Mouse (Mus musculus): ENCODE results near the gene Padi2.

Padi2 gene

GRCm38 (mm10) chr4:140919974-140920836, 14.1 kb downstream of the Padi2 start:
- DNase-seq (ENCODE audit: low spot score in 2 of 2) = no peak

GRCm38 (mm10) chr4:140922508-140922907, 16.4 kb downstream of the Padi2 start:
- DNase-seq (ENCODE audit: low spot score in 2 of 2) = no peak

- peak in 1 of 2 experiments; percentile 40 for DNase-seq (ENCODE audit: low spot score in 2 of 2)
Observed at GRCm38 (mm10) chr4:140925648-140926047, 19.5 kb downstream of the Padi2 start.

DNA sequence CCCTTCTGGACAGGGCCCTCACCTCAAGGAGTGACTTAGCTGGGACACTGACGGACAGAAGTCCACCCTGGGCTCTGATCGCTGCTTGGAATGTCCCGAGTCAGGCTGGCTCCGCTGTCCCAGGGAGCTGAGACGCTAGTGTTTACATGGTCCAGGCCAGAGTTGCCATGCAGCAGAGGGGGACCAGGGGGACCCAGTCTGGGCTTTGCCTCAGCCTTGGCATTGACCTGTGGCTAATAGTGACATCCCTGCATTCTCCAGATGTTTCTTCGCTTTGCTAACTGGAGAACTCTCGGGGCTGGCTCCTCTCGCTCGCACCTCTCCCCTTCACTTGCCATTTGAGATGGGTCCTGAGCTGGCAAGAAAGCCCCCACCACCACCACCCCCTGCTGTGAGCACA, 22.2 kb downstream of the Padi2 start:
- DNase-seq (ENCODE audit: low spot score in 2 of 2) = no peak

- DNase-seq (ENCODE audit: low spot score in 2 of 2) = no peak
Observed at GRCm38 (mm10) chr4:140929745-140930144, 23.6 kb downstream of the Padi2 start.

DNA sequence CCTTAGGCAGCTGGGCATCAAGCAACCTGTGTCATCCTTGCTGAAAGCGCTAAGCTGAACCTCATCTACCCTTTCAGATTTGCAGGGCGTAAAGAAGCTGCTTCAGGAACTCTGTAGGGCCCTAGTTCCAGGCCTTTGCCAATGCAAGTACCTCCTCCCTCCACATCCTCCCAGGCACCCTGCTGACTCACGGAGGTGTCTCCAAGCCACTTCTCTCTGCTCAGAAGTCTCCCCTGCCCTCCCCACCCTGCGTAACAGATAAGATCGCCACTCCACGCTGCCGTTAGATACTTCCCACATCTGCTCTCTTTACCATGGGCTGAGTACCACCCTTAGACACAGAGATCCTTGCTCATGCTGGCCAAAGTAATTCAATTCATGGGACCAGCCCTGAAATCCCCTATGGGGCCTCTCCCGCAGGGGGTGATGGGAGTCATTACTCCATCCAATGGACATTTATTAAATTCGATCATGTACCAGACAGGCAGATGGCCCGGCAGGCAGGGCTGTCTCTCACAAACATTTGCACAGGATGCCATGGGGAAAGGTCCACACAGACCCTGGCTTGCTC, 24.8 kb downstream of the Padi2 start:
- no peak for DNase-seq (ENCODE audit: low spot score in 2 of 2)

- peak; percentile 54 to 72 for DNase-seq (ENCODE audit: low spot score in 2 of 2)
Observed at GRCm38 (mm10) chr4:140935643-140936042, 29.5 kb downstream of the Padi2 start.

DNA sequence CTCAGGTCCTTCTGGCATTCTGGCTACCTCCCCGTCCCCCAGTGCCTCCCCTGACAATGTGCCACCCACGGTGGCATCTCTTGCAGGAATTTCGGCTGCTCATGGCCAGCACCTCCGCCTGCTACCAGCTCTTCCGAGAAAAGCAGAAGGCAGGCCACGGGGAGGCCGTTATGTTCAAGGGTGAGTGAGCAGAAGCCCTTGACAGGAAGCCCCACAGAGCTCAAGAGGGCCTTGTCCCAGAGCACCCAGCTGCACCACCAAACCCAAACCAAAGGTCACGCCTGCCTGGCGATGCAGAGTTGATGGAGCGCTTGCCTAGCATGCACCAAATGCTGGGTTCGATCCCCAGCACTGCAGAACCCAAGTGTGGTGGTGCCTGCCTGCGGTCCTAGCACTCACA, 38.2 kb downstream of the Padi2 start:
- peak; percentile 58 to 69 for DNase-seq (ENCODE audit: low spot score in 2 of 2)

DNA sequence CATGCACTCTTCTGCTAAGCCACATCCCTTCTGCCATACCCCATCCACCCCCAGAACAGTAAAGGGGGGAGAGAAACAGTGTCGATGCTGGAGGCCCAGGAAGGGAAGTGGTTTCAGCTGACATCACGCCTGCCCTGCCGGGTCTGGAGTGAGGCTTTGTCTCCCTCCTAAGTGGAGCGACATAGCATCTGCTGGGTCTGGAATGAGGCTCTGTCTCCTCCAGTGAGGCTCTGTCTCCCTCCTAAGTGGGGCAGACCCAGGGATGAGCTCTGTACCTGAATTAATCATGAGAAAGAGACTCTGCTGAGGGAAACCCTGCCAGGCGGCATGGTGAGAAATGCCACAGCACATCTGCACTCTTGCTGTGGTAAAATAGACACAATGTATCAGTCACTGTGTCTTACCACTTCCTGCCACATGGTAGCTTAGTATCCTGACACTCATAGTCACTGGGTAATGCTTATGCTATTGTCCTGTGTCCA, 38.9 kb downstream of the Padi2 start:
- peak; percentile 87 to 93 for DNase-seq (ENCODE audit: low spot score in 2 of 2)

GRCm38 (mm10) chr4:140945571-140945970, 39.4 kb downstream of the Padi2 start:
- DNase-seq (ENCODE audit: low spot score in 2 of 2) = no peak

DNA sequence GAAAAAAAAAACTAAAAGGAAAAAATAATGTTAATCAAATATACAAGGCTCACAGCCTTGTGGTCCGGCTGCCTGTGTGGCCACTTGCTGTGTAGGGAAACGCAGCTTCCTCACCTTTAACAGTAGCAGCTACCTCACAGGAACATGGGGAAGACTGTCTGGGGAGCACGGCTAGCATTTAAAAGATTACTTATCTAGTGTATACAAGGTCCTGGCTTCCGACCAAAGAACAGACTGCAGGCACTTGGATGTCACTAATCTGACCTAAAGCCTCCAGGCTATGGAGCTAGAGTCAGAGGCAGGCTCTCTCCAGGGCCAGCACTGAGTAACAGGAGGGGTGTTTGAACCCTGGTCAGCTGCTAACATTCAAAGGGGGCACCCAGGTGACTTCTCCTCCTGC, 39.9 kb downstream of the Padi2 start:
- no peak for DNase-seq (ENCODE audit: low spot score in 2 of 2)

DNA sequence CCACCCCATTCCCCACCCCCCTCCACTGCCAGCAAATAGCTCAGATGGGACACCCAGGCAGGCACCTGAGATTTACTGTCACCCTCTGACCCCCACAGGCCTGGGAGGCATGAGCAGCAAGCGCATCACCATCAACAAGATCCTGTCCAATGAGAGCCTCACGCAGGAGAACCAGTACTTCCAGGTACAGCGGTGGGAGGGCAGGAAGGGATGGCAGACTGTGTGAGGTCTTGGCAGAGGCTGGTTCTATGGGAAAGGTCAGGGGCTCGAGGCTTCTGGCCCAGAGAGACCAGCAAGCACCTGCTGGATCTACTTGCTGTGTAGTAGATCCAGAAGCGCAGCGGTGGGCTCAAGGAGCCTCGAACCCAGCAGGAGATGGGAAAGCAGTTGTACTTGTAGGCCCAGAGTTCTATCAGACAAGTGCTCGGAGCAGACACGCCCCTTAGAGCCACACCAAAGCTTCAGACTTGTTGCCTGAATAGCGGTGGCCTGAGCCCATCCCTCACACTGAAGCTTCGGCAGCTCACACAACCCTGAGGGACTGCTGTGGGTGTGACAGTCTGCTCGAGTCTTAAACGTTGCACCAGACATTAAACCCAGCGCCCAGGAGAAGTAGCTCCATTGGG, 40.5 kb downstream of the Padi2 start:
- DNase-seq (ENCODE audit: low spot score in 2 of 2) = peak in 1 of 2 experiments; percentile 38

DNA sequence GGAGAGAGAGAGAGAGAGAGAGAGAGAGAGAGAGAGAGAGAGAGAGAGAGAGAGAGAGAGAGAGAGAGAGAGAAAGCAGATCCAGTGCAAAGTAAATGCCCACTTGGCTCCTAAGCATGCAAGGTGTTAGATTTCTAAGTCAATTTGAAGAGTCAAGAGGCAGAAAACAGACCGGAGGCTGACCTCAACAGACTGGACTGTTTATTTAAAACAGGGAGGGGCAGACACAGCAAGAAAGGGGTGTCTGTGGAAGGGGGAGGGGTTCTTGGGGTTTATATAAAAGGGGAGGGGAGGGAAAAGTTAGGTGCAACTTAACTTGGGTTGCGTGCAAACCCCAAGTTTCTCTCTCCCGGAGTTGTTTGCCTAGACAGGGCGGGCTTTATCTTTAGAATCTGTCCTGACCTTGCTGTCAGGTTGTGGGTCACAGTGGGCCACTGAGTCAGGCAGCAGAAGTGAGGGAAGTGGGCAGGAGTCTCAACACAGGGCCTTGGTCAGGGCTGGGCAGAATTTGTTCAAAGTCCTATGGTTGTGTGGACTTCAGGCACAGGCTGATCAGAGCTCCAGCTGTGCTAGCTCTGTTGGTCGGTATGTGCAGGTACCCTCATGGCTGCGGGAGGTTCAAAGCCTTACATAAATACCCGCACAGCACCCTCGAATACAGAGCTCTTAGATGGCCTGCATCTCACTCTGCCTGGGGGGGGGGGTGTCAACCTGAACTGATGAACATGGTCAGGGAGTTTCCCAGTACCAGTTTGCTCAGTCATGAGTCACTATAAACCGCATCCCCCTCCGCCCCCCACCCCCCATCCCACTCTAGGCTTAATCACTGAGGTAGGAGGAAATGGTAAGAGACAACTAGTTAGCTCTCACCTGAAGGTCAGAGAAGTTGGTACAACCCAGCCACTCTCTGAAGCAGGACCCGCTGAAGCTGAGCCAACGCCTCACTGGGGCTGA, 41.6 kb downstream of the Padi2 start:
- peak; percentile 64 to 82 for DNase-seq (ENCODE audit: low spot score in 2 of 2)

DNA sequence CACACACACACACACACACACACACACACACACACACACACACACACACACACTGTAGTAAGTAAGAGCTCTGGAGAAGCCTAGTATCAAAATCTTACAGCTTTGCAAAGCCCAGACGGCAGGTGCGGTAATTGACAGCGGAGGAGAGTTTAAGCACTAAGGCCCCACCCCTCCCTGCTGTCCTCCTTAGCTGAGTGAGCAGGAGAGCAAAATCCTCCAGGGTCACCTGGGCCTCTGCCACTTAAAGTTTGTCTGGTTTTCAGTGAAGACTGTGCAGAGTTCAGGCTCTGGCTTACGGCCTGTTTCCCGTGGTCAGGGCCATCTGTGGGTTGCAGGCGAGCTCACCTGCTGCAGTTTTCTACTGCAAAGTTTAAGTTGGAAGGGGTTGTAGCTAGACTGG, 42.3 kb downstream of the Padi2 start:
- DNase-seq (ENCODE audit: low spot score in 2 of 2) = no peak

- DNase-seq (ENCODE audit: low spot score in 2 of 2) = no peak
Observed at GRCm38 (mm10) chr4:140949052-140949451, 42.9 kb downstream of the Padi2 start.

DNA sequence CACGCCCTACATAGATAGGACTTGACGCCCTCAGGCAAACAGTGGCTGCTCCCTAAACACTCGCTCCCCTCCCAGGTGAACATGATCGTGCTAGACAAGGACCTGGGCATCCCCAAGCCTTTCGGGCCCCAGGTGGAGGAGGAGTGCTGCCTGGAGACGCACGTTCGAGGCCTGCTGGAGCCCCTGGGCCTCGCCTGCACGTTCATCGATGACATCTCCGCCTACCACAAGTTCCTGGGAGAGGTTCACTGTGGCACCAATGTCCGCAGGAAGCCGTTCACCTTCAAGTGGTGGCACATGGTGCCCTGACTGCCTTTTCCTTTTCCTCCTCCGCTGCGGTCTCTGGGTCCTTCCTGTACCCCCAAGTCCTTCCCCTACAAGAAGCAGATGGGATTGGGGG, 43.5 kb downstream of the Padi2 start:
- DNase-seq (ENCODE audit: low spot score in 2 of 2) = no peak

DNA sequence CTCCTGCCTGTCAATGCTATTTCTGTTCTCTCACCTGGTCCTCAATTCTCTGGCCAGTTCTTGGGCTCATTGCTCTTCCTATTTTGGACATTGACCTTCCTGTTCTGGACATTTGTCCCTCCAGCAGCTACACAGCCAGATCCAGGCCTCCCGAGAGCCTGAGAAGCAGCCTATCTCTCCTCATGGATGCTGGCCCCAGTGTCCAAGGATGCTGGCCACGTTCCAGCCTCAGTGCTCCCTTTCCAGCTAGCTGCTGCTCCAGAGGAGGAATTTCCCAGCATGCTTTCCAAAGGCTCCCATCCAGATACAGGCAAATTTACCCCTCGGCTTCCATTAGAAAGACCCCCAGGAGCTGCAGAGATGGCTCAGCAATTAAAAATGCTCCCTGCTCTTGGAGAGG, 44.4 kb downstream of the Padi2 start:
- no peak for DNase-seq (ENCODE audit: low spot score in 2 of 2)

DNA sequence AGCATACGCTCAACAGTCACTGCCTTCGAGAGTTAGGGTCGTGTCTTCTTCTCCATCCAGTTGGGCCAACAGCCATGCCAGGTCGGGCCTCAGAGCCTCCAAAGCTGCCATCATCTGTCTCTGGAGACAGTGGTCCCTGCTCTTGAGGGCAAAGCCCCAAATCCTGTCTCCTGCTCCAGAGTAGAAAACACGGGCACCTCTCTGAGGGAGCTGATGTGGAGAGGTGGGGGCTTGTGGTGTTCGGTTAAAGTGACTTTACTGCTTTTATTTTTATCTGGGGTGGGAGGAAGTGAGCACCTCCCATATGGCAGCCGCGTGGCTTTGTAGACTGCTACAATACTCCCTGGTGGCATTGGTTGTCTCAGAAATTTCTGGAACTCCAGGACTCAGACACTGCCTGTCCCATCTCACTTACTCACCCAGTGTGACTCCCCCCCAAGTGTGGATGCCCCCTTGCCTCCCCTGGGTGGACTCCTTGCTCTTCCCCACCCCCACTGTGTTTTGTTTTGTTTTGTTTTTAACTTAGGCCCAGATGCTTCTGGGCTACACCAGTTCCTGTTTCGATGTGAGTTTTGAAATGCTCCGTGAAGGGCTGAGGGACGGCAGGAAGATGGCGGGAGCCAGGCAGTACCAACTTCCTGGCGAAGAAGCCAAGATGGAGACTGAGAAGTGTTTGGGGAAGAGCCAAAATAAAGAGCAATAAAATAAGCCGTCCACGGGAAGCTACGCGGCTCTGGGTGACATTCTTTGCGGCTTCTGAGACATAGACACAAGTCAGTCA, 45.9 kb downstream of the Padi2 start:
- DNase-seq (ENCODE audit: low spot score in 2 of 2) = peak; percentile 82 to 87

- DNase-seq (ENCODE audit: low spot score in 2 of 2) = no peak
Observed at GRCm38 (mm10) chr4:140957131-140957702, 51.1 kb downstream of the Padi2 start.

GRCm38 (mm10) chr4:140957725-140958124, 51.6 kb downstream of the Padi2 start:
- DNase-seq (ENCODE audit: low spot score in 2 of 2) = peak; percentile 79 to 85

Data from natural killer cell, adult 2 months (primary cell).